Mouse (Mus musculus): ENCODE results near the gene Sox15. TPM values are rescaled to one million over a fixed set of nuclear protein-coding genes. Genes with fewer than 3 reads are reported as not detected.

The Sox15 gene
- polyA plus RNA-seq, 1 experiment from 2014 or later = not detected

MicroRNAs within 50 kb of the gene (microRNA counts, 519-probe panel; counts per million panel counts)
- microRNA mmu-miR-1934 = 460 counts per million, percentile 65 among the panel's probes with 10 or more counts
- 1,609 counts per million, percentile 66 among the panel's probes with 10 or more counts for microRNA mmu-miR-467f

Small RNAs within 50 kb of the gene (microRNA-seq; reads per million reads assigned to microRNA genes)
- 3.3 reads per million, percentile 15 among the genes with 10 or more reads in this experiment for gene Mir1934
- not detected for gene Mir467f

Other genes with a start within 250 kb of the Sox15 start
- gene Kdm6b, start 241.6 kb upstream of the Sox15 start, polyA plus RNA-seq (2016; fragmentation: Nextera tagmentation; extraction: Ambion mirVana) = 42.3 and 43.4 TPM in 2 replicates
- 2.4 and 2.8 TPM in 2 replicates for gene Dnah2, start 106.2 kb upstream of the Sox15 start, polyA plus RNA-seq (2016; fragmentation: Nextera tagmentation; extraction: Ambion mirVana)
- 57.0 and 61.9 TPM in 2 replicates for gene Efnb3, start 95.1 kb upstream of the Sox15 start, polyA plus RNA-seq (2016; fragmentation: Nextera tagmentation; extraction: Ambion mirVana)
- 29.4 and 36.2 TPM in 2 replicates for gene Wrap53, start 75.1 kb upstream of the Sox15 start, polyA plus RNA-seq (2016; fragmentation: Nextera tagmentation; extraction: Ambion mirVana)
- gene Trp53, start 75.0 kb upstream of the Sox15 start, polyA plus RNA-seq (2016; fragmentation: Nextera tagmentation; extraction: Ambion mirVana) = 159 and 161 TPM in 2 replicates
- gene Atp1b2, start 49.4 kb upstream of the Sox15 start, polyA plus RNA-seq (2016; fragmentation: Nextera tagmentation; extraction: Ambion mirVana) = 4.2 and 5.3 TPM in 2 replicates
- not detected in 2 replicates for gene Shbg, start 37.4 kb upstream of the Sox15 start, polyA plus RNA-seq (2016; fragmentation: Nextera tagmentation; extraction: Ambion mirVana)
- 25.4 and 25.8 TPM in 2 replicates for gene Sat2, start 33.3 kb upstream of the Sox15 start, polyA plus RNA-seq (2016; fragmentation: Nextera tagmentation; extraction: Ambion mirVana)
- gene Fxr2, start 22.3 kb upstream of the Sox15 start, polyA plus RNA-seq (2016; fragmentation: Nextera tagmentation; extraction: Ambion mirVana) = 52.2 and 58.4 TPM in 2 replicates
- gene Mpdu1, start 7.3 kb downstream of the Sox15 start, polyA plus RNA-seq (2016; fragmentation: Nextera tagmentation; extraction: Ambion mirVana) = 63.3 and 67.9 TPM in 2 replicates
- gene Cd68, start 10.8 kb downstream of the Sox15 start, polyA plus RNA-seq (2016; fragmentation: Nextera tagmentation; extraction: Ambion mirVana) = 8.0 and 8.5 TPM in 2 replicates
- gene Eif4a1, start 17.1 kb downstream of the Sox15 start, polyA plus RNA-seq (2016; fragmentation: Nextera tagmentation; extraction: Ambion mirVana) = 561 and 632 TPM in 2 replicates
- gene Senp3, start 26.8 kb downstream of the Sox15 start, polyA plus RNA-seq (2016; fragmentation: Nextera tagmentation; extraction: Ambion mirVana) = 134 and 147 TPM in 2 replicates
- gene Tnfsf13, start 30.5 kb downstream of the Sox15 start, polyA plus RNA-seq (2016; fragmentation: Nextera tagmentation; extraction: Ambion mirVana) = 0.50 TPM in 2 replicates
- 3.1 and 3.9 TPM in 2 replicates for gene Tnfsf12, start 40.5 kb downstream of the Sox15 start, polyA plus RNA-seq (2016; fragmentation: Nextera tagmentation; extraction: Ambion mirVana)
- 2.5 and 3.5 TPM in 2 replicates for gene Tnfsfm13, start 40.8 kb downstream of the Sox15 start, polyA plus RNA-seq (2016; fragmentation: Nextera tagmentation; extraction: Ambion mirVana)
- 27.9 and 32.7 TPM in 2 replicates for gene Polr2a, start 103.3 kb downstream of the Sox15 start, polyA plus RNA-seq (2016; fragmentation: Nextera tagmentation; extraction: Ambion mirVana)
- not detected in 2 replicates for gene Slc35g3, start 106.7 kb downstream of the Sox15 start, polyA plus RNA-seq (2016; fragmentation: Nextera tagmentation; extraction: Ambion mirVana)
- 2.1 and 2.4 TPM in 2 replicates for gene Zbtb4, start 110.6 kb downstream of the Sox15 start, polyA plus RNA-seq (2016; fragmentation: Nextera tagmentation; extraction: Ambion mirVana)
- 11.1 and 11.9 TPM in 2 replicates for gene Chrnb1, start 140.6 kb downstream of the Sox15 start, polyA plus RNA-seq (2016; fragmentation: Nextera tagmentation; extraction: Ambion mirVana)
- 1.7 and 2.2 TPM in 2 replicates for gene Fgf11, start 146.5 kb downstream of the Sox15 start, polyA plus RNA-seq (2016; fragmentation: Nextera tagmentation; extraction: Ambion mirVana)
- 2.9 and 3.0 TPM in 2 replicates for gene Tmem102, start 150.3 kb downstream of the Sox15 start, polyA plus RNA-seq (2016; fragmentation: Nextera tagmentation; extraction: Ambion mirVana)
- gene Gm39566, start 160.0 kb downstream of the Sox15 start, polyA plus RNA-seq (2016; fragmentation: Nextera tagmentation; extraction: Ambion mirVana) = not detected in 2 replicates
- gene Spem2, start 163.2 kb downstream of the Sox15 start, polyA plus RNA-seq (2016; fragmentation: Nextera tagmentation; extraction: Ambion mirVana) = not detected in 2 replicates
- gene Spem1, start 166.9 kb downstream of the Sox15 start, polyA plus RNA-seq (2016; fragmentation: Nextera tagmentation; extraction: Ambion mirVana) = 0.29 and 0.58 TPM in 2 replicates
- 13.0 and 13.1 TPM in 2 replicates for gene Nlgn2, start 182.5 kb downstream of the Sox15 start, polyA plus RNA-seq (2016; fragmentation: Nextera tagmentation; extraction: Ambion mirVana)
- 351 and 399 TPM in 2 replicates for gene Tmem256, start 183.2 kb downstream of the Sox15 start, polyA plus RNA-seq (2016; fragmentation: Nextera tagmentation; extraction: Ambion mirVana)
- gene Plscr3, start 191.1 kb downstream of the Sox15 start, polyA plus RNA-seq (2016; fragmentation: Nextera tagmentation; extraction: Ambion mirVana) = 122 and 127 TPM in 2 replicates
- 2.4 and 2.5 TPM in 2 replicates for gene Tnk1, start 203.4 kb downstream of the Sox15 start, polyA plus RNA-seq (2016; fragmentation: Nextera tagmentation; extraction: Ambion mirVana)
- gene Tmem95, start 222.7 kb downstream of the Sox15 start, polyA plus RNA-seq (2016; fragmentation: Nextera tagmentation; extraction: Ambion mirVana) = not detected in 2 replicates
- 2.9 and 3.0 TPM in 2 replicates for gene Kctd11, start 226.1 kb downstream of the Sox15 start, polyA plus RNA-seq (2016; fragmentation: Nextera tagmentation; extraction: Ambion mirVana)
- 0.83 and 1.3 TPM in 2 replicates for gene Acap1, start 240.2 kb downstream of the Sox15 start, polyA plus RNA-seq (2016; fragmentation: Nextera tagmentation; extraction: Ambion mirVana)
- gene 2810408A11Rik, start 245.7 kb downstream of the Sox15 start, polyA plus RNA-seq (2016; fragmentation: Nextera tagmentation; extraction: Ambion mirVana) = 21.4 and 23.6 TPM in 2 replicates
- gene Neurl4, start 245.8 kb downstream of the Sox15 start, polyA plus RNA-seq (2016; fragmentation: Nextera tagmentation; extraction: Ambion mirVana) = 14.2 and 15.9 TPM in 2 replicates